Mouse (Mus musculus): Measurements from ENCODE around the gene Rtp2. TPM values are rescaled to one million over a fixed set of nuclear protein-coding genes. Genes with fewer than 3 reads are reported as not detected.
A peak's percentile ranks its signal among the peaks of the same experiment; 100 is the strongest.

Gene Rtp2
- polyA plus RNA-seq, 1 experiment = not detected

GRCm38 (mm10) chr16:23953189-23953958 lies 21.2 kb upstream of the Rtp2 start:
- peak; percentile 53 for TF ChIP-seq CTCF (IDR thresholded peaks at IDR 0.05; ENCODE audit: low read depth, low read length)
- no peak for TF ChIP-seq POLR2A (IDR thresholded peaks at IDR 0.05; ENCODE audit: borderline replicate concordance, low read depth, low read length)
- Histone ChIP-seq H3K4me1 (ENCODE audit: control insufficient read depth, insufficient read depth, low read length) (peaks cover 2% of the 10 kb centered on the region), H3K4me3 (ENCODE audit: insufficient read depth, low read length) (no peak overlapping the region), H3K27ac (ENCODE audit: insufficient read depth, low read depth, low read length) (no peak overlapping the region)

- H3K4me1 ChIP-seq (ENCODE audit: control insufficient read depth, insufficient read depth, low read length) = no peaks in the 10 kb centered on the region
- no peak for TF ChIP-seq CTCF (IDR thresholded peaks at IDR 0.05; ENCODE audit: low read depth, low read length)
- TF ChIP-seq POLR2A (IDR thresholded peaks at IDR 0.05; ENCODE audit: borderline replicate concordance, low read depth, low read length) = no peak
- no peak overlapping the region for H3K4me3 ChIP-seq (ENCODE audit: insufficient read depth, low read length)
- H3K27ac ChIP-seq (ENCODE audit: insufficient read depth, low read depth, low read length) = no peak overlapping the region
Observed at GRCm38 (mm10) chr16:23952101-23952727, 20.0 kb upstream of the Rtp2 start.

DNA sequence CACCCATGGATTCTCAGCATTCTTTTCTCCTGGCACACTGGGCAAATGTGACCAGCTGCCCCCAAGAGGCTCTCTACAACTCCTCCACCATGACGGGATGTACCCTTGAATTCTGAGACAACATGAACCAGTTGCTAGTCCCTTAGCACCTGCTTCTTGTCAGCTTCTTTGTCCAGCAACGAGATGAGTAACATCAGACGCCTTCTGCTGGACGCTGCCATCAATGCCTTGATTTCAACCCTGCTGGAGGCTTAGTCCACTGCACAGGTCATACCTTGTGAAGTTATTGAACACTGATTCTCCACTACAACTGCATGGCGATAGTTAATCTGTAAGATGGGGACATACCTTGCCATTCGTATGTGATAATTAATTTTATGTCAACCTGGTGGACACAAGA lies 15.5 kb upstream of the Rtp2 start:
- TF ChIP-seq CTCF (IDR thresholded peaks at IDR 0.05; ENCODE audit: low read depth, low read length) (no peak), POLR2A (IDR thresholded peaks at IDR 0.05; ENCODE audit: borderline replicate concordance, low read depth, low read length) (no peak)
- H3K4me1 ChIP-seq (ENCODE audit: control insufficient read depth, insufficient read depth, low read length) = no peaks in the 10 kb centered on the region

DNA sequence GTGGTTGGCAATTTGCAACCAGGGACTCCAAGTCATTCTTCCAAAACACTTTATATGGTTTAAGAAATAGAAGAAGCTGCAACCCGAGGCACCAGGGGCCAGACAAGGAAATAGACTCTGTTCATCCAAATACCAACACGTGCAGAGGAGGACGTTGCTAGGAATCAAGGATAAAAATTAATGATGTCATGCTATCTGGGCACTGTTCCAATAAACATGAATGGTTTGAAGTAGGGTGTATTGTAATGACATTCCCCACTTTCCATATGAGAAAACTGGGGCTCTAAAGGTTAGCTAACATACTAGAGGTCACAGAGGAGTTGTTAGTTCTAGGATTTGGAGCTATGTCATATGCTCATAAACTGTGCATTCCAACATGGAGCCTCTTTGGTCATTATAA lies 12.6 kb upstream of the Rtp2 start:
- Histone ChIP-seq H3K4me1 (ENCODE audit: control insufficient read depth, insufficient read depth, low read length) (no peaks in the 10 kb centered on the region), H3K27ac (ENCODE audit: insufficient read depth, low read depth, low read length) (no peak overlapping the region), H3K4me3 (ENCODE audit: insufficient read depth, low read length) (no peak overlapping the region)
- TF ChIP-seq POLR2A (IDR thresholded peaks at IDR 0.05; ENCODE audit: borderline replicate concordance, low read depth, low read length) (no peak), CTCF (IDR thresholded peaks at IDR 0.05; ENCODE audit: low read depth, low read length) (no peak)

More for the DNA sequence above, 15.5 kb upstream of the Rtp2 start:
- no peak overlapping the region for H3K4me3 ChIP-seq (ENCODE audit: insufficient read depth, low read length)
- H3K27ac ChIP-seq (ENCODE audit: insufficient read depth, low read depth, low read length) = no peak overlapping the region

DNA sequence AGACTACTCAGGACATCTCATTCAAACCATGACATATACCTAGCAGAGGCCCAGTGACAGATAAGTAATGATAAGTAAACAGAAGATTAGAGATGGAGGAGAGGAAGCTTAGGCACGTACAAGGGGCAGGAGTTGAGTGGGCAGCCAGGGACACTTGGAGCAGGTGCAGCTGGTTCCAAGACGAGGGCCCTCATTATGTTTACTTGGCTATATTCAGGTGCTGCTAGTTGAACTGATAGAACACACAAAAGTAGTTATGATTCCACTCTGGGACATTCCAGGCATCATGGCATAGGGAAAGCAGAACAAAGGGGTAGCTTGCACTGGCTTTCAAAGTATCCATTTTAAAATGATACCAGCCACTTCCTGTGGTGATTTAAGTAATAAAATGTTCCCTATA lies 2.2 kb upstream of the Rtp2 start:
- Histone ChIP-seq H3K27ac (ENCODE audit: insufficient read depth, low read depth, low read length) (no peak overlapping the region), H3K4me1 (ENCODE audit: control insufficient read depth, insufficient read depth, low read length) (no peaks in the 10 kb centered on the region), H3K4me3 (ENCODE audit: insufficient read depth, low read length) (no peak overlapping the region)
- TF ChIP-seq POLR2A (IDR thresholded peaks at IDR 0.05; ENCODE audit: borderline replicate concordance, low read depth, low read length) (no peak), CTCF (IDR thresholded peaks at IDR 0.05; ENCODE audit: low read depth, low read length) (no peak)

DNA sequence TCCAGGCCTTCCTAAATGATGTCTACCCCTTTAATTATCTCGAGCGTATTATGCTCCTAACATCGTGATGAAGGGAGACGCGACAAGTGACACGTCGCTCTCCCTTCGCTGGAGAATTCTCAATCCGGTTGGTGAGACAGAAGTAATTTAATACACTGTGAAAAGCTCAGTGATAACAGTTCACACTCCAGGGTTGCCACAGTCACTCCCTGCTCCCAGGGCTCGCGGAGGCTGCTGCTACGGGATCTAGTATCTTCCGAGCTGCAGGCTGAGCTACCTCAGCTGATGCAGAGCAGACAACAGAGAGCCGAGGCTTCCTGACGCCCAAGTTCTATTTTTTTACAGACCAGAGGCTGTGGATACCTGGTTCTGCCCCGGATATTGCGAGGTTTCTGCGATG lies 919 bp downstream of the Rtp2 start:
- no peak overlapping the region for H3K4me3 ChIP-seq (ENCODE audit: insufficient read depth, low read length)
- TF ChIP-seq CTCF (IDR thresholded peaks at IDR 0.05; ENCODE audit: low read depth, low read length) (no peak), POLR2A (IDR thresholded peaks at IDR 0.05; ENCODE audit: borderline replicate concordance, low read depth, low read length) (no peak)
- H3K4me1 ChIP-seq (ENCODE audit: control insufficient read depth, insufficient read depth, low read length) = peaks cover 3% of the 10 kb centered on the region
- H3K27ac ChIP-seq (ENCODE audit: insufficient read depth, low read depth, low read length) = no peak overlapping the region

DNA sequence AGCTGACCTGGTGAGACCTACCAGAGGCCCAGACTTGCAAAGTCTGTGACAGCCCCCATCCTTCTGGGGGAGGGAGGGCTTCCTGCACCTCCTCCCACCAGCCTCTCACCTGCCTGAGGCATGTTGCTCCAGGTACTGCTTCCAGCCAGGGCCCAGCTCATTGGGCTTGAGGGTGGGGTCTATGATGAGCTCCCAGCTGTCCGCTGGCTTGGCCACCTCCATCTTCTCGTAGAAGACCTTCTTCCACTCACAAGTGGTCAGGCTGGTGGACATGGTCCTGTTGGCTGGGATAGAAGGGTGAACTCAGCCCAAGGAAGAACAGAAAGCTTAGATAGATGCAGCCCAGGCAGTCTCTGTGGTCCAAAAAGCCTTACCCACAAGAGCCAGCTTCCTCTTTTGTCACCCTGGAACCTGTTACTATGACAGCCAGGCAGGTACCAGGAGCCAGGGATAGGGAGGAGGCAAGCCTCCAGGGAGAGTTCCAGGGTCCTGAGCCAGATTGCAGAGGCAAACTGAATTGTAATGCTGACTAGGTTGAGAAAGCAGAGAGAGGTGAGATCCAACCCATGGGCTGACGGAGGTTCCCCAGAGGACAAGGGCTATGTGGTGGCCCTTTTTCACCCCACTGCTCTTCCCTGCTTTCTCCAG lies 1.6 kb downstream of the Rtp2 start:
- no peak for TF ChIP-seq POLR2A (IDR thresholded peaks at IDR 0.05; ENCODE audit: borderline replicate concordance, low read depth, low read length)
- no peak for TF ChIP-seq CTCF (IDR thresholded peaks at IDR 0.05; ENCODE audit: low read depth, low read length)
- H3K4me3 ChIP-seq (ENCODE audit: insufficient read depth, low read length) = no peak overlapping the region
- H3K27ac ChIP-seq (ENCODE audit: insufficient read depth, low read depth, low read length) = no peak overlapping the region
- peaks cover 3% of the 10 kb centered on the region for H3K4me1 ChIP-seq (ENCODE audit: control insufficient read depth, insufficient read depth, low read length)

- H3K27ac ChIP-seq (ENCODE audit: insufficient read depth, low read depth, low read length) = no peak overlapping the region
- H3K4me3 ChIP-seq (ENCODE audit: insufficient read depth, low read length) = no peak overlapping the region
- H3K4me1 ChIP-seq (ENCODE audit: control insufficient read depth, insufficient read depth, low read length) = peaks cover 3% of the 10 kb centered on the region
- no peak for TF ChIP-seq POLR2A (IDR thresholded peaks at IDR 0.05; ENCODE audit: borderline replicate concordance, low read depth, low read length)
- no peak for TF ChIP-seq CTCF (IDR thresholded peaks at IDR 0.05; ENCODE audit: low read depth, low read length)
Observed at GRCm38 (mm10) chr16:23927301-23928114, 4.7 kb downstream of the Rtp2 start.

GRCm38 (mm10) chr16:23922906-23923305 lies 9.3 kb downstream of the Rtp2 start:
- TF ChIP-seq CTCF (IDR thresholded peaks at IDR 0.05; ENCODE audit: low read depth, low read length) (no peak), POLR2A (IDR thresholded peaks at IDR 0.05; ENCODE audit: borderline replicate concordance, low read depth, low read length) (no peak)
- H3K4me3 ChIP-seq (ENCODE audit: insufficient read depth, low read length) = no peak overlapping the region
- H3K4me1 ChIP-seq (ENCODE audit: control insufficient read depth, insufficient read depth, low read length) = peaks cover 3% of the 10 kb centered on the region
- no peak overlapping the region for H3K27ac ChIP-seq (ENCODE audit: insufficient read depth, low read depth, low read length)
